Mouse (Mus musculus): ENCODE data around the gene Art4.
"Not testable (repeated sequence)": the region's sequence is repeated elsewhere in the genome, so short reads cannot be mapped to it uniquely, and the experiment has no call there.

Gene Art4

GRCm38 (mm10) chr6:136857186-136857872 lies at the start of gene Art4:
TSS of gene Art4 (minus strand) at chr6:136857733.
- DNase-seq (ENCODE audit: low spot score in 2 of 2) = no peak

- DNase-seq (ENCODE audit: low spot score in 2 of 2) = no peak
These were observed 49.4 kb upstream of the Art4 start for GRCm38 (mm10) chr6:136906937-136907293.

DNA sequence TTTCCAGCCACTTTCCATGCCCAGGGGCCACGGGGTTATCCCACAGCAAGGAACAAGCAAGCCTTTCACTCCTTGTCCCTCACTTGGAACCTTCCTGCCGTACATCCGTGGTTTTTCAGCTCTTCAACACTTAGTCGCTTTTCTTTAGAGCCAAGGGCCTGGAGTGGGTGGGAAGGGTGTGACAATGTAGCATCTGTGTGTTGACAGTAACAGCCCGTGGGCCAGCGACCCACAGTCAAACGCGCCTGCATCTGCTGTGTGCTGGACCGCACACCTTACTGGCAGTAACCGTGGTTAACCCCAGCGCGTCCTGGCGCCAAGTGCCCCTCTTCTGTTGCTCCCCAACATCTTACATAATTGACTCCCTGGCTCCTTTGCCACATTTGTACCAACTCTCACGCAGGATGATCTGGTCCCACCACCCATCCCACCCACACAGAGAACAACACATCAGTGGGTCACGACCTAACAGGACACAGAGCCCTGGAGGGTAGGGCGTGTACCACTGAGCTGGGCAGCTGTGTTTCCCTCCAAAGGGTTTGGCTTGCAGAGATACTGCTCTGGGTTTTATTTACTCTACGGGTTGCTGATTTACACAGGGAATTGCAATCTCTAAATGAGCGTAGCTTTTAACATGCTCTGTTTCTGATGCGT lies 48.9 kb upstream of the Art4 start:
- DNase-seq (ENCODE audit: low spot score in 2 of 2) = no peak

GRCm38 (mm10) chr6:136903885-136904470 lies 46.4 kb upstream of the Art4 start:
- no peak for DNase-seq (ENCODE audit: low spot score in 2 of 2)

DNA sequence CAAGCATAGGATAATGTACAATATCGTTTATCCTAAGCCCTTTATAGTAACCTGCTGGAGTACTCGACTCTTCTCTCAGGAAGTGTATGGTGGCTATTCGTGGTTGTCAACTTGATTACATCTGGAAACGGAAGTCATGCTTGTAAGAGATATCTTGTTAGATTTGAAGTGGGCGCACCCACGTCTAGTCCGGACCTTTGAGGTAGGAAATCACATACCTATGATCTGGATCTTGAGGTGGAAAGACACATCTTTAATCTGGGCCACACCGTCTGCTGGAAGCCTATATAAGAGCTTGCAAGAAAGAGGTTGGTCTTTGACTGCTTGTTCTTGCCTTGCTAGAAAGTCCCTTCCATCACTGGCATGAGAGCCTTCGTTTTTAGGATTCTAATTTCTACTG lies 45.0 kb upstream of the Art4 start:
- DNase-seq (ENCODE audit: low spot score in 2 of 2) = no peak

DNA sequence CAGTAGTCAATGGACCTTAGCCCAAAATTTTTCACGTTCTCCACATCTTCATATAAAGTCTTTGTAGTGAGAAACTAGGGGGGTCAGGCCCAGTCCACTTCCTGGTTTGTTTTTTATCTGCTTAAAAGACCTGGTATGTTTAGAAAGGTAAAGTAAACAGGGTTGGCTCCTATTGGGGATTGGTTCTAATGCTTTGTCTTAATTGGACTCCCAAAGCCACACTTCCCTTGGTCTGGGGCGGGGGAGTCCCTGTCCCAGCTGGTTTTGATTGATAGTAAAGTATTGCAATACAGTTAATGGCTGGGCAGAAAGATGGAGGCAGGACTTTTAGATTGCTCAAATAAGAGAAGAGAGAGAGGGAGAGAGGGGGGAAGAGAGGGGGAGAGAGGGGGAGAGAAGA lies 43.5 kb upstream of the Art4 start:
- DNase-seq (ENCODE audit: low spot score in 2 of 2) = no peak

DNA sequence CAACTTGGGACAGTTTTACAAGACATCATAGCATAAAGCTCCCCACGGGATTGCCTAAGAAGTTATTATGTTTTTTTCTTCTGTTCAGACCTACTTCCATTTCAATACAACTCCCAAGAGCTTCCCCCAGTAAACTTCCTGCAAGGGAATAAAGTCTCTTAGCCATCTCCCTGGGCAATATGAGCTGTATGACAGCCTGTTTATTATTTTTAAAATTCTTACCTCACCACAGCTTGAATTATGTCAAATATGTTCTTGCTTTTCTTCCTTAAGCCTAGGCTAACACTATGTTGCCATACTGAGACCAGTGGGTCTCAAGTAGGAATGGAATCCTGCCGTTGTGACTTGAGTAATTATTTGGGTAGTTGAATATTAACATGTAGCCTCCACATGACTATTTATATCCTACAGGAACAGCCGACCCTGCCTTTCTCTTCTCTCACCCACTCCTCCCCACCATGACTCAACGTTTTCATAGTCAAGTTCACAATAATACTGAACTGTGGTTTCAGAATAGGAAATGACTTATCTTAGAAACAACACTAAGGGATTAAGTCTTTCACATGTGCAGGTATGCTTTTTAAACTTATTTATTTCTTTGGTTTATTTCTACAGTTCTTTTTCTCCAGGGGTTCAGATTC lies 43.0 kb upstream of the Art4 start:
- DNase-seq (ENCODE audit: low spot score in 2 of 2) = no peak

GRCm38 (mm10) chr6:136898954-136899353 lies 41.4 kb upstream of the Art4 start:
- DNase-seq (ENCODE audit: low spot score in 2 of 2) = no peak

DNA sequence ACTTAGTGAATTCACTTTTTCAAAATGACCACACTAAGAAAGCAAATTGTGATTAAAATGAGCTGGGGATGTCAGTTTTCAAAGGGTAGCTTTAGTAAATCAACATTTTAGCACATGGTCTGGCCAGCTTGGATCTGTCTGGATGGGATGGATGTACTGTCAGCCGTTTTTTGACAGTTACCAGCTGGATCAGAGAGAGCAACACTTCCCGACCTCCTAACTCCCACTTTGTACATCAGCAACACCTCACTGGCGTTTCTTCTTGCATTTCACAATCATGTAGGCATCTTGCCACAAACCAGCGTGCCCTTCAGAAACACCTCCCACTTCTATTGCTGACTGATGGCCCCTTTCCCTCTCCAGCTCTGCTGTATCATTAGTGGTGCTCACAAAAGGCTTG lies 40.7 kb upstream of the Art4 start:
- DNase-seq (ENCODE audit: low spot score in 2 of 2) = no peak

DNA sequence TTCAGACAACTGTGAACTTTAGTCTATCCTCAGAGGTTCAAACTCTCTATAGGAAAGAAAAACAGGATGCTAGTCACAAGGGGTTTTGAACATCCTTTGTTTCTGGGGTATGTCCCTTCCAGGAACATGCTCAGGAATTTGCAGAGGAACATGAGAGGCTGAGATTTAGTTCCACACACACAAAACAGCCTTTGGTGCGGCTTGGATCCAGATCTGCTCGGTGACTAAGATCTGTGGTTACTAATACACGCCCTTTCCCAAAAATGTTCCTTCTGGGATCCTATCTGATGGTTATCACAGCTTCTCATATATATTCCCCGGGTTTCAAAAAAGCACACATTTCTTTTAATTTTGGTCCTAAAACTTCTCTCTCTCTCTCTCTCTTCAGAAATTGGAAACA lies 40.3 kb upstream of the Art4 start:
- no peak for DNase-seq (ENCODE audit: low spot score in 2 of 2)

- no peak for DNase-seq (ENCODE audit: low spot score in 2 of 2)
These were observed 37.2 kb upstream of the Art4 start for GRCm38 (mm10) chr6:136894532-136895339.

- no peak for DNase-seq (ENCODE audit: low spot score in 2 of 2)
These were observed 34.5 kb upstream of the Art4 start for GRCm38 (mm10) chr6:136892002-136892401.

DNA sequence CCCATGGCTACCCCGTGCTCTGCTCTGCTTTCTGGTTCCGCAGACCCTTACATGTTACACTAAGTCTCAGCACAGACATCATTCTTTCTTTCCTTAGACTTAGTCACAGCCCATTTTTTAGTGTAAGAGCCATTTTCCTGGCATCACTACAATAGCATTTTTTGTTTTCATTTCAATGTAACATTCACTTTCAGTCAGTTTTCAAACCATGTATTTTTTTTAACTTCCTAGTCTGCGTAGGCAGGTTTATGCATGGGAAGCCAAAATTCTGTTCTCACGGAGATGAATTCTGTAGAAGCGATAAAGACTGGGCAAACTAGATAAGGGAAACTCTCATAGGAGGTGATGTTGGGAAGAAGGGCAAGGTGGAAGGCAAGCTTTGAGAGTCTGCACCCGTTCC lies 32.0 kb upstream of the Art4 start:
- no peak for DNase-seq (ENCODE audit: low spot score in 2 of 2)

DNA sequence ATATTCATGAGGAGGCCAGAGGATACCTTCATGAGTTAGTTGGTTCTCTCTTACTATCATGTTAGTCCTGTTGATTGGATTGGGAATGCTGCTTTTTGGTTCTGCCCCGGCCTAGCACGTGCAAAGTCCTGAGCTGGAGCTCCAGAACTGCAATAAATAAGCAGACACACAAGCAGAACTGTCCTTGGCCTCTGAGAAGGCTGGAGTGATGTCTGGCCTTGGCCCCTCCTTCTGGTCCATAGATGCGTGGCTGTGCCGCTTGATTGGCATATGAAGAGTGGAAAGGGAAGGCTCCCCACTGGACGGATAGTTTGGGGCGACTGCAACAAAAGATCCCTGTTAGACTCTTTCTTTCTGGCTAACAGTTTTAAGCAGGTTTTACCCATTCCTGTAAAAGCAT lies 31.5 kb upstream of the Art4 start:
- no peak for DNase-seq (ENCODE audit: low spot score in 2 of 2)

GRCm38 (mm10) chr6:136887854-136888253 lies 30.3 kb upstream of the Art4 start:
- DNase-seq (ENCODE audit: low spot score in 2 of 2) = no peak

DNA sequence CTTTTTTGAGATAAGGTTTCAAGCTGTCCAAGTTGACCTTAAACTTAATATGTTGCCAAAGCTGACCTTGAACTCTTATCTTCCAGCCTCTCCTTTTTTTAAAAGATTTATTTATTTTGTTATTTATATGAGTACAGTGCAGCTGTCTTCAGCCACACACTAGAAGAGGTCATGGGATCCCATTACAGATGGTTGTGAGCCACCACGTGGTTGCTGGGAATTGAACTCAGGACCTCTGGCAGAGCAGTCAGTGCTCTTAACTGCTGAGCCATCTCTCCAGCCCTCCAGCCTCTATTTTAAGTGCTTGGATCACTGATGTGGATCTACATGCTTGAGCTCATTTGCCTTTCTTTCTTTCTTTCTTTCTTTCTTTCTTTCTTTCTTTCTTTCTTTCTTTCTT lies 27.2 kb upstream of the Art4 start:
- DNase-seq (ENCODE audit: low spot score in 2 of 2) = not testable (repeated sequence)

DNA sequence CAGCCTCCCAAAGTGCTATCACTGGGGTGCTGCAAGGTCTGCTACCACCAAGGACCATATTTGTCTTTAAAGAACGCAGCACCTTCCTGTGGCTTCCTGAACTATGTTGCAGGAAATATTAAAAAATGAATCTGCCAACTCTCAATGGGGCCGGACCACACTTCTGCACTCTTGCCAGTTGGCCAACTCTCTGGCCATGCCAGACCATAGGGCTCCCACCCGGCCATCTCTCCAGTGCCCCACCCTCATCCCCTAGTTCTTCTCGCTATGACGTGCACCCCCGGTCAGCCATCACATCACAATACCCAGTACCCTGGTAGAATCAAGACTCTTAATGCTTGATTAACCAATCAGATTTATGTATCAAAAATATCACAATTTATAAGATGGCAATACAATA lies 26.4 kb upstream of the Art4 start:
- DNase-seq (ENCODE audit: low spot score in 2 of 2) = no peak

GRCm38 (mm10) chr6:136883431-136883915 lies 25.9 kb upstream of the Art4 start:
- DNase-seq (ENCODE audit: low spot score in 2 of 2) = no peak

DNA sequence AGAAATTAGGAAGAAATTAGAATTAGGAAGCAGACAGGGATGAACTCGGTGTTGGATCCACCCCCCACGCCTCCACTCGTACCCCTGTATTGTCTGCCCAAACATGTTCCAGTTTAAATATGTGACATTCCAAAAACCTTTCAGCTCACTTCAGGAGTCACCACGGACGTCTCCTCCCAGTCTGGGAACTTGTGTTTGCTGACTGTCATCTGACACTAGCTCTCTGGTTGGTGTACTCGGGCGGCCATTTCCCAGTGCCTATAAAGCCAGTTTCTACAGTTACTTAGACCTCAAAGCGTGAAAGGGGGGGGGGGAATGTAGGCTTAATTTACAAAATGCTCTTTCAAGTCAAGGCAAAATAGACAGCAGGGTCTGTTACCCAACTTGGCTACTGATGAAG lies 24.1 kb upstream of the Art4 start:
- DNase-seq (ENCODE audit: low spot score in 2 of 2) = no peak

DNA sequence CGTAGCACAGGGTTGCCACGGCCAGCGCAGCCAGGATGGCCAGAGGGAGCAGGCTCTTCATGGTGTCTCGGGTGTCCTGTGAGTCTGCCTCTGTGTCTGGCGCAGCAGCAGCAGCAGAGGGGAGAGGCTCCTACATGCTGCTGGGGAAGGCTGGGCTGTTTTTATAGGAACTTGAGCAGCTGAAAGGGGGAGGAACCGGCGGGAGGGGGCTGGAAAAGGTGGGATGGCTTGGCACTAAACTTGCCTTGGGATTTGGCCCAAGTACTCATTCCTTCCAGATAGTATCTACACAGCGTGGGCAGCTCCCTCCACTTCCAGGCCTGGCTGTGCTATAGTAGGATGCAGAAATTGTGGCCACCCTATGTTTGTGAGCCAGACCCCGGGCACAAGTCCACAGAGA lies 18.1 kb upstream of the Art4 start, which contains the start of gene Mgp:
TSS of gene Mgp (minus strand) at position 154 of the 400 bp plus-strand sequence.
- peak; percentile 45 to 58 for DNase-seq (ENCODE audit: low spot score in 2 of 2)

DNA sequence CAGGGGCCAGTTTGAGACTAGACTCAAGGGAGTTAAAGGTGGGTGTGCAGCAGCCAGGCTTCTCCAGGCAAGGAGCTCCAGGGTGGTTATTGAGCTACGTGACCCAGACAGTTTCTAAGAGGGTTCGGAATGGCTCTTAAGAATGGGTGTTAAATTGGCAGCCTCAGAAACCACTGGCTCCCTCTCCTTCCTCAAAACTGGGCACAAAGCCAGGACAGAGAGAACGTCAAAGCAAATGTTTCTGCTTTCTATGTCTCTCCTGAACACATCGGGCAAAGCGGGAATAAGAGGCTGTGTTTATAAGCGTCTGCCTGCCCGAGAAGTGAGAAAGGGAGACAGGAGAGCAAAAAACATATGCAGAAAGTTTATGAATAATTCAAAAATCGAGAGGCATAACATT lies 17.1 kb upstream of the Art4 start:
- DNase-seq (ENCODE audit: low spot score in 2 of 2) = peak; percentile 23 to 26

GRCm38 (mm10) chr6:136868921-136869320 lies 11.4 kb upstream of the Art4 start:
- no peak for DNase-seq (ENCODE audit: low spot score in 2 of 2)

All from right cerebral cortex, postnatal 36 days (tissue).